Mouse (Mus musculus): ENCODE results near the gene Ide. TPM values are rescaled to one million over a fixed set of nuclear protein-coding genes. Genes with fewer than 3 reads are reported as not detected.

The Ide gene
- polyA plus RNA-seq, 1 experiment, result 94.3 TPM

GRCm38 (mm10) chr19:37225197-37225862 is 112.3 kb downstream of the Ide start:
- Histone ChIP-seq H3K4me1 (ENCODE audit: control insufficient read depth, insufficient read depth, low read length) (peaks cover 4% of the 10 kb centered on the region), H3K27ac (ENCODE audit: insufficient read depth, low read depth, low read length) (no peak overlapping the region), H3K4me3 (ENCODE audit: insufficient read depth, low read depth, low read length) (no peak overlapping the region)
- 82% methylated on average over 6 of the region's 6 CpGs for WGBS
- TF ChIP-seq CTCF (IDR thresholded peaks at IDR 0.05; ENCODE audit: insufficient read depth, low read depth, low read length), result no peak
- no peak for TF ChIP-seq POLR2A (IDR thresholded peaks at IDR 0.05; ENCODE audit: insufficient read depth, low read depth, low read length)

Other genes starting within 250 kb of the Ide start
- not detected in 2 replicates for gene March5, start 130.3 kb downstream of the Ide start, polyA plus RNA-seq (2012; ENCODE audit: insufficient read depth, insufficient read length, low replicate concordance, missing spikeins)
- not detected in 2 replicates for gene Cpeb3, start 129.3 kb downstream of the Ide start, polyA plus RNA-seq (2012; ENCODE audit: insufficient read depth, insufficient read length, low replicate concordance, missing spikeins)
- 63.0 TPM in 1 of 2 replicates, not detected in the other for gene Kif11, start 38.6 kb upstream of the Ide start, polyA plus RNA-seq (2012; ENCODE audit: insufficient read depth, insufficient read length, low replicate concordance, missing spikeins)
- not detected in 2 replicates for gene Hhex, start 97.0 kb upstream of the Ide start, polyA plus RNA-seq (2012; ENCODE audit: insufficient read depth, insufficient read length, low replicate concordance, missing spikeins)
- not detected in 2 replicates for gene Exoc6, start 212.6 kb upstream of the Ide start, polyA plus RNA-seq (2012; ENCODE audit: insufficient read depth, insufficient read length, low replicate concordance, missing spikeins)

Data from olfactory bulb, adult 2 months (tissue).